Mouse (Mus musculus): ENCODE measurements at regions not wholly inside any gene's neighbourhood (a gene's known extent, or its start where the extent isn't known, plus 50 kb on each side); places are given as distances from the start of the nearest gene placed in this dataset.

GRCm38 (mm10) chr10:96787572-96787946, 170.8 kb downstream of the Btg1 start:
- no peak for TF ChIP-seq CTCF (IDR thresholded peaks at IDR 0.05; ENCODE audit: insufficient read depth, low read length)
- no peak for TF ChIP-seq POLR2A (IDR thresholded peaks at IDR 0.05; ENCODE audit: borderline replicate concordance, extremely low read depth, low read depth, low read length)

All from lung, adult 2 months (tissue).